Mouse (Mus musculus) G1E (cell line): Measurements from ENCODE around the gene Rab3d.

ENCODE experiments used
- CTCF ChIP-seq: IDR thresholded peaks from 2 replicates; pipeline ENCODE4 v1.5.1; 2012; ENCODE audit warnings: low read depth, low read length, inconsistent platforms, mixed read lengths
- GATA1 ChIP-seq: IDR thresholded peaks from 2 replicates; pipeline ENCODE4 v1.6.1; 2012; ENCODE audit warnings: borderline replicate concordance, low read length, inconsistent platforms, mixed read lengths
- POLR2AphosphoS5 ChIP-seq: IDR thresholded peaks from 2 replicates; pipeline ENCODE4 v1.6.1; 2012; ENCODE audit warnings: low read depth, low read length, inconsistent platforms; ENCODE audit not compliant: insufficient replicate concordance
- TAL1 ChIP-seq: conservative IDR thresholded peaks from 2 replicates; pipeline ENCODE4 v1.6.1; 2012; ENCODE audit warnings: low read depth, low read length, inconsistent platforms, mixed read lengths

GRCm38 (mm10) chr9:21962416-21963059 is 44.5 kb upstream of the Rab3d start:
- TF ChIP-seq GATA1 (no peak), CTCF (no peak), POLR2AphosphoS5 (no peak), TAL1 (peak; percentile 89)
